Mouse (Mus musculus): ENCODE results near the gene Nubpl. TPM values are rescaled to one million over a fixed set of nuclear protein-coding genes. Genes with fewer than 3 reads are reported as not detected.

Nubpl gene
- total RNA-seq, 2 experiments from 2014 or later: 6.4 to 6.8 TPM

DNA sequence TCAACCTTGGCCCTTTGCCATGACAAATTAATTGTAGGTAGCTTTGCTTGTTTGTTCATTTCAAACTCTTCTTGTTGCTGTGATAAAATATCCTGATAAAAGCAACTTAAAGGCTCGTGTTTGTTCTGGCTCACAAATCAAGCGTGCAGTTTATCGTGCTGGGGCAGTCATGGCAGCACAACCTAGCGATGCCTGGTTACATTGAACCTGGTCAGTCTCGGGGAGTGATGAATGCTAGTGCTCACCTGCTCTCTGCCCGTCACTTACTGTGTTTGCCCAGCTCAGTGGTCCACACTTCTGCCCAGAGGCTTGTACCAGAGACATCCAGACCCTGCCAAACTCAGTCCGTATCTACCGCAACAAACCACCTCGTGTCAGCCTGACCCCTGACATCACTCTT is 149.9 kb downstream of the Nubpl start:
- no peak for DNase-seq

DNA sequence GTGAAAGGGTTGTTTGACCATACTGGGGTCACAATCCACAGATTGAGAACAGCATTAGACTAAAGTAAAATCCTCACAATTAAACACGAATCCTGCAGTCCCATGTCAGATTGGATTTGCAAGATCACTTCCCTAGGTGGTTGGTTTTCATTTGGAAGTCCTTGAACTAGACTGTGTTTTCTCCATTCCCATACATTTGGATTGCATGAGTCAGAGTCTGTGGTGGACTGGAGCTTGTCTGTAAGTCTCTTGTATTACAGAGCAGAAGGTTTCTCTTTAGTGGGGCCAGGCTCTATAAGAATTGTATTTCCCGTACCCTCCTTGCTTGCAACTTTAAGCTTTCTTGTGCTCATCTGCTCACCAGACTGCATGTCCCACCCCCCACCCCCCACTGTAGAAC is 151.0 kb downstream of the Nubpl start:
- DNase-seq: no peak

DNA sequence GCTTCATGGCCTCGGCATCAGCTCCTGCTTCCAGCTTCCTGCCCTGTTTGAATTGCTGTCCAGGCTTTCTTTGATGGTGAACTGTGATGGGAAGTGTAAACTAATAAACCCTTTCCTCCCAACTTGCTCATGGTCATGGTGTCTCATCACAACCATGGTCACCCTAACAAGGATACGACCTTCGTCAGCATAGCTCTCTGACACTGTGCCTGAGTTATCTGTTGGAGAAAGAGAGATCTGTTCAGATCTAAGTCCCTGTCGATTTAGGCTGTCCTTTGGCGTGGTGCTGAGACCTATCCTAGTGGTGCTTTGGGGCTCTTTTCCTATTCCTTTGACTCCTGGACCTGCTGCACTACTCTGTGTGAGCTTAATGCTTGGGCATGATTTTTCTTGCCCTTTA is 156.6 kb downstream of the Nubpl start:
- no peak for DNase-seq

DNA sequence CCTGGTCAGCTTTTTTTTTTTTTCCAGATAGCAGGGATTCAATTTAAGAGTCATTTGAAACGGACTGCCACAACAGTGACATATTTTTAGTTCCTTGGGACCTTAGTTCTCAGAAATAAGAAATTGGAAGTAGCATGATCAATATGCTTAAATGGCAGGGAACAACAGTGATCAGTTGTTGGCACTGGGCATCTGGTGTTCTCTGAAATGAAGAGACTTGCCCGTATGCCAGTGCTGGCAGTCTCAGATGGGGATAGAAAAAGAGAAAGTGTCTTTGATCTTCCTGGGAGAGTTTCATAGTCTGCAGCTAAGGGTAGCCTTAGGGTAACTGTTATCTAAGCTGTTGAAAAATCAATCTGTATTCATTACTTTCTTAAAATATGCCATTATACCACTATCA is 170.6 kb downstream of the Nubpl start:
- DNase-seq: no peak

DNA sequence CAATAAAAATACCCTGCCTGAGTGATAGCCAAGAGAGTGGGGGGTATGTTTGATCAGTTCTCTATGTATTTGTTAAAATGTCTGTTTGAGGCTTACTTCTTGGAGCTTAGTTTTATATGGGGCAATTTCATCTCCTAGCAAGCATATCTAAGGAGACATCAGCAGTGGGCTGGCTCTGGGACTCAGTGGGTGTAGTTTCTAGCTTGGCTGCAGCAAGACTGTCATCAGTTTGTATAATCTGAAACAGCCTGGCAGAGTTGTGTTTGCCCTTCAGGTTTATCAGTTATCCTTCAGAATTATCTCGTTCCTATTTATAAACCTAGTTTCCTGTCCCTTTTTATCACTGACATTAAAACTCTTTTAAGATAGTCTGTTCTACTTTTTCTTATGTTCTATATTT is 175.3 kb downstream of the Nubpl start:
- DNase-seq: no peak

DNA sequence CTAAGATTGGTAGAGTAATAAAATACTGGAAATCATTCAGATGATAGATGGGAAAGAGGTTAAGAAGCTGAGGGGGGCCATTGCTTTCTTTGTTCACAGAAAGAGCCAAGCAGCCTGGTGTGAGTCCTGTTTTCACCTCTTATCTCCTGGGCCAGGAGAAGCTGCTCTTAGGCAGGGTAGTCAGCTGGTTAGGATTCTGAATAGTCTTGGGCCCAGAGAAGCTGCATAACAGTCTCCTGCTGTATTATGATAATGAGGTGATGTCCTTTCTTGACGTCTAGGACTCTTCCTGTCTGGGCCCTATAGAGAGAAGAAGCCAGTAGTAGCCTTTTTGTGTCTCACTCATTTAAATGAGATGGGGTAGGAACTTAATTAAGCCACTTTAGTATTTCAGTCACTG is 178.8 kb downstream of the Nubpl start:
- DNase-seq: no peak

DNA sequence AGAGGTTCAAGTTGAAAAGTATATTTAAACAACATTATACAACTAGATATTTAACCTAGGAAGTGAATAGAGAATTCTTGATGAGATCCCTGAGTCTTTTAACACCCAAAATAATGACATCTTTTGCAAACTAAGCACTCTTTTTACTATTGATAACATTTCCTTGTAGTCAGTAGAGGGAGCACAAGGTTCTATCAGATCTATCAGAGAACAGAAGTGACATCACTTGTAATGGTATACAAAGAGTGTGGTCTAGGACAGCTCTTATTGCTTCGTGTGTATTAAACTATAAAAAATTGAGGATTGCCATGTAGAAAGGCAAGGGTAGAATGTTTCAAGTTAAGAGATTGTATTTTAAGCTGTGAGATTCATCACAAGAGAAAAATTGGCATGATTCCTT is 183.7 kb downstream of the Nubpl start:
- no peak for DNase-seq

DNA sequence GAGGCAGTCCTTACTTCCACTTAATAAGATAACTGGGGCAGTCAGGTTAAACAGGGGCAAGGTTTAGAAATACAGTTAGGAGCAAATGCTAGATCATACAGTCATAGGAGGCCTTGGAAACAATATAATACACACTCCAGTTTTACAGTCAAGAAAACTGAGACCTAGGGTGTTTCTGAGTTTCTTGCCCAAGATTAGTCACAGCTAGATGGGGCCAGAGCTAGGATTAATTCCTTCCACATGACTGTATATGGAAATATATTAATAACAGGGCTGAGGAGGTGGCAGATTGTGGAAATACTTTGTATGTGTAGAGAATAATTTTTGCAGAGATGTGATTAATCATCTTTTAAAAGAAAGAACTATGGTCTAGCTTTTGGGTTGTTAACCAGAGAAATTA is 186.9 kb downstream of the Nubpl start:
- no peak for DNase-seq

DNA sequence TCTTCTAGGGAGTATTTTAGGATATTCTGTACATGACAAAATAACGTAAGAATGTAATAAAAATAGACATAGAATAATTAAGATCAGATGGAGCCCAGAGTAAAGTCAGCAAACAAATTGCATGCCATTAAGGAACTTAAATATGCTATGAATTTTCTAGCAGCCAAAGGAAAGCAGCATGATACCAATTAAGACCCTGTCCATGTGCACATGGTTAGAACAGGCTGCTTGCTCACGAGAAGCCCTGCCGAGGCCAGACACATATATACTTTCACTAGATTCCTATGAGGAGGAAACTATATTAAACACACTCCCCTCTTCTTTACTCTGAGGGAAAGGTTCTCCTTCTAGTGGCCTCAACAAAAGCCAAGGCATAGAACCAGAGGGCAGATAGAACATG is 189.3 kb downstream of the Nubpl start:
- no peak for DNase-seq

DNA sequence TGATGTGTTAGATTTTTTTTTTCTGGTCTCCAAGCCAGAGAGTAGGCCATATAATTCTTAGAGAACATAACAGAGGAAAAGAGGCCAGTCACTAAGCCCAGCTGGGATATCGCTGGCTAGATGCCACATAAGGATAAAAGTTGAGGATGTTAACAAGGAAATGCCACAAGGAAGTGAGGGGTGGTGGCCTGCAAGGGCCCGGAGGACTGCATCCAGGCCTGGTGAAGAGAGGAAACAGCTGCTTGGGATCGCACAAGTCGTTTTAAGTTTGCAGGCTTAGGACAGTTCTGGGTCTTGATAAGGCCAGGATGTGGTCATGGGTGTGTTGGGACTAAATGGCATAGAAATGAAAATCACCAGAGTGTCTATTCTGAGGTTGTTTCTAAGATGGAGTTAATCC is 191.0 kb downstream of the Nubpl start:
- DNase-seq: peak; percentile 59

DNA sequence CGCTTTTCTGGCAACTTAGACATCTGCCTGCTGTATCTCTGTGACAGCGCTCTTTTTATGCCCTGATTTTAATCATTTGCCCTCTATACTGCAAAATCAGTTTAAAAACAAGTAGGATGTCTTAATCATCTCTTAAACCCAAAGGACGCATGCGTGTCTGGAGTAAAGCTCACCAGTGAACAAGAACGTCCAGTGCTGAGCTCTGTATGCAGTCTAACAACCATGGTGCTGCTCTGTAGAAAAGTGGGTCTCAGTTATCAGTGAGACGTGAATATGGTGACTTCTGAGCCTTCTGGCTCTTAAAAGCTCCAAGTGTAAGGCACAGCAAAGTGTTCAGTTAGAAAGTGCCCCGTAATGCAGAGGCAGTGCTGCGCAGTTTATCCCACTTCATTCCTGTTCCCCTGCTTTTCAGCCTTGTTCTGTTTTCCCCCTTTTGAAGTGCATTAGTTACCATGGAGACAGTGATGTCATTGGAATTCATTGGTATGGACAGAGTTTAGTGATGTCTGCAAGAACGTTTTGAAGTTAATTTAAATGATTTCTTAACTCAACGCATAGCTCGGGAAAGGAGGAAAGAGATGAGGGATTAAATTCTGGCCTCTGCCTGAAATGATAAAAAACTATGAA is 191.5 kb downstream of the Nubpl start:
- DNase-seq: no peak

DNA sequence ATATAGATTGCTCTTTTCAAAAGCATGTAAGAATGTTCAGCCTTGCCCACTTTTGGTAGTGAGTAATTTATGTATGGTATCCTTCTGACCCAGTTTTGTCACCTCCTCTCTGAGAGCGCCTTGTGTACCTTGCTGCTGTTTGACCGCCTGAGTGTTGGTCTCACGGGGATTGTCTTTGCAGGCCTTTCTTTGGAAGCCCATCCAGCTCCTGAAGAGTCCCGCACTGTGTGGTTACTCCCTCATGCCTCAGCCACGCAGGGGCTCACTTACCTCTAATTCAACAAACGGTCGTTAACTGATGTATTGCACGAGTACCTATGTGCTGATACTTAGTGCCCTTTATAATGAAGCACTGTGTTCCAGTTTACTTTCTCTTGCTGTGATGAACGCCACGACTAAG is 192.1 kb downstream of the Nubpl start:
- DNase-seq: no peak

DNA sequence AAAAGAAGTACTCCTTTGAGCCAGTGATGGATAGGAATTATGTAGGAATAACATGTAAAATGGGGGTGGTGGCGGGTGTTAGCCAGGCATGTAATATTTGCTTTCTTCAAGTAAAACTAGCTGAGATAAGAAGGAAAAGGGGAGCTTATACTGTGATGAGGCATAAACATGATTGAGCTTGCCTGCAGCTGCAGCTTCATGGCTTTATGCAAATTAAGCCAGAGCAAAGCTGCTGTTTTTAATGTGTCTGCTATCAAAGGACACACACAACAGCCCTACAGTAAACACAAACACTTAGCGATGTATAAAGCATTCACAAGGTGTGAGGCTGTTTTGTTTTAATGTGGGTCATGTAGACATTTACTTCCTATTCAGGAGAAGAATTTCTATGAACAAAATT is 196.4 kb downstream of the Nubpl start:
- no peak for DNase-seq

DNA sequence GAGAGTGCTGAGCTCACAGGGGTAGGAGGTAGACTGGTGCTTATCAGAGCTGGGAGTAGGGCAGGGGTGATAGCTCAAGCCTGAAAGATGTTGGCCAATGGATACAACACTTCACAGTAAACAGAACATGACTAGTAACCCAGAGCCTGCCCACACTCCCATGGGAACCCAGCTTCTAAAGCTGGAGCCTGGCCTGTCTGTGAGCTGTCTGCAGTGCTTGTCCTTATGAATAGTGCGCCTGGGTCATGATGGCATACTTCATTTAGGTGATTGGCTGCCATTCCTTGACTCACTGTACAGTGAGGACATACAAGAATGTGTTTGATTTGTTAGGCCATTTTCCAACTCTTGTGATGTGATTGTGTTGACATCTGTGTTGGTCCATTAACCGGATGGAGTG is 200.5 kb downstream of the Nubpl start:
- no peak for DNase-seq

DNA sequence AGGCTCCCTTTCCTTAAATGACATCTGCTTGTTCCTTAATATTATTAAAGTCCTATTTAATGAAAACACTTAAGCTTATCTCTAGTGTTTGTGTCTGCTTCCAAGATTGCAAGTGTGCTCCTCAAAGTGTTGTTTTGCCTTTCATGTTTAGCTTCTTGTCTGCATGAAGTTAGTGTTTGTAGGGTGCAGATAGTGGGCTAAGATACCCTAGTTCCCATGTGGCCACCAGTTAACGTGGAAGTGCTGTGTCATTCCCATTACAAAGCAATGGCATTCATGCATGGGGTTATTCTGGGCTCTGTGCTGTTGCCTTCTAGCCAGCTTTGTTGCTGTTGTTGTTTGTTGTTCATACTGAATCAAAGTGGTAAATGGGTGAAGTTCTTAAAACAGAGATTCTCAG is 201.1 kb downstream of the Nubpl start:
- no peak for DNase-seq

DNA sequence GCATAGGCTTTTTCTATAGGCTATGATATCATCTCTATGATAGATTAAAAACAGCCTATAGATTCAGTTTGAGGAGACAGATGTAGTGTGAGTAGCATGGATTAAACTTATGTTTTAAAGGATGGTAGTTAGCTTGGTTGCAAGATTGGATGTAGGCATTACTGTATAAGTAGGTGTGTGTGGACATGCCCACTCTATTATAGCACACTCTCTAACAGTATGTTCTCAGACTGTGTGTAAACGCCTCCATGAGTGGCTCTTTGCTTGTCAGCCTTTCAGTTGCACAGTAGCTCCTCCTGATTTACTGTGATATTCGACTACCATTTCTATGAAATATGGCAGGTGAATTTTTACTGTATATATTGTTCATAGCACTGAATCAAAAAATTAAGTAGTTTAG is 205.4 kb downstream of the Nubpl start:
- no peak for DNase-seq

DNA sequence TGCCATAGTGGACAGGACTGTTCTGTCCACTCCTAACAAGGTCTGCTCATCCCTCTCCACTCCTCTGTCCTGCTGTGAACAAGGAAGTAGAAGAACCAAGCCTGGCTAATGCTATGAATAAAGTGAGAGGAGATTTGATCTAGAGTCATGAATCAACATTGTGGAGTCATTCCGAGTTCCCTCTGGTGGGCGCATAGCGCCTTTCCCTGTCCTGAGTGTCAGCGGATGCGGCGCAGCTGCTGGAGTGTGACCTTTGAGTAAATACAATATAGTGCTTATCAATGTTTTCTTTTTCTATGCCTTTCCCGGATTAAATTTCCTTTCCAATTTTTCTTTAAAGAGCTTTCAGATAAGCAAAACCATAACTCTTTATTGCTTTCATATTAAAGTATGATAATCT is 208.8 kb downstream of the Nubpl start:
- DNase-seq: peak; percentile 21

DNA sequence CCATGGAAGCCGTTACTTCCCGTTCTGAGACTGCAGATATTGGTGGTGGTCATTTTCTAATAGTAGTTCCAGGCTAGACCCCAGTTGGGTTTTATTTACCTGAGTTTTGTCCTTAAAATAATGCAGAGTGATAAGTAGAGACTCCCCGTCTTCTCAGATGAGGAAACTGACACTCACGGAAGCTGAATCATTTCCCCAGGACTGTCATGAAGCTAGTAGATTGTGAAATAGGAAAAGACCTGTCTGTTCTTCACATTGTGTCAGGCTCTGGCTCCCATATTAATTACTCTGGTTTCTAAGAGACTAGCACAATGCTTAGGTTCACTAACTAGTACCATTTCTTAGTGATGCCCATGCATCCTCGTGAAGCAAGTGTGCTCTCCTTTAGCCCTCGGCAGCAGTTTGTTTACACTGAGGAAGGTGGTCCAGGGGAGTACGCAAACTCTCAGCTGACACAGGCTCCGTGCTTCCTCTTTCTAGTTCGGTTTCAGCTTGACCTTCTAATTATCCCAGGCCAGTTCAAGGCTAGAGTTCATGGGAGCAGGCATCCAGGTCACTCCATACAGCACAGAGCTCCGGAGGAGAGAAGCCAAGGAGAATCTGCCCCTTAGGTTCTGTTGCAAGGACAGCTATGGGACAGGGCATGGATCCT is 209.9 kb downstream of the Nubpl start:
- no peak for DNase-seq

DNA sequence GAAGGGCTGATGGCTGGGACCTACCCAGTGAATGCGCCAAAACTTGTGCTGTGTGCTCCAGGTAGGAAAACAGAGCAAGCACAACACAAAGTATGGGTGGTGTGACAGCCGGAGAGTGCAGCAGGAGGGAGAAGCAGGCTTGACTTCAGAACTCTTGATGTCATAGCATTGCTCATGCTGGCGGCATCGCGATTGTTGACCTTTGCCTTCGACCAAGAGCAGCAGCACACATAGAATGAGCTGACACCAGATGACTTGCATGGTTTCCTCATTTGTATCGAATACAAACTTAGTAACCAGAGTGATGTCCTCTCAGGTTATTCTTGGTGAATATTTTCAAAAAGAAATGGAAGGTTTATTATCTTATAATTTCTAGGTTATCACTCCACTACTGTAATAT is 211.1 kb downstream of the Nubpl start:
- no peak for DNase-seq

DNA sequence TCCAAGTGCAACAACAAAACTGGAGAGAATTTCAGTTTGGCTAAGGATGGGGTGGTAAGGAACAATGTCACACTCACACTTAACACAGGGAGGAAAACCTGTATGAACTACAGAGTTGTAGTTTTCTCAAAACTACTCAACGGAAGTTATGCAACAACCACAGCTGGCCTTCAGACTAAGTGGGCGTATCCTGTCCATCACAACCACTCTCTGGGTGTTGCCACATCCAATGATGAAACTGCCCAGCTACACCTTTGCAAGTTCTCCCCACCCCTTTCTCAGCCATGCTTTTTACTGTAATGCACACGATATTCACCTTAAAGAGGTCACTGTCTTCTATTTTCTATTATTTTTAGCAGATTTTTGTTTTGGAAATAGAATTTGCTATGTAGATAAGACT is 217.3 kb downstream of the Nubpl start:
- no peak for DNase-seq

DNA sequence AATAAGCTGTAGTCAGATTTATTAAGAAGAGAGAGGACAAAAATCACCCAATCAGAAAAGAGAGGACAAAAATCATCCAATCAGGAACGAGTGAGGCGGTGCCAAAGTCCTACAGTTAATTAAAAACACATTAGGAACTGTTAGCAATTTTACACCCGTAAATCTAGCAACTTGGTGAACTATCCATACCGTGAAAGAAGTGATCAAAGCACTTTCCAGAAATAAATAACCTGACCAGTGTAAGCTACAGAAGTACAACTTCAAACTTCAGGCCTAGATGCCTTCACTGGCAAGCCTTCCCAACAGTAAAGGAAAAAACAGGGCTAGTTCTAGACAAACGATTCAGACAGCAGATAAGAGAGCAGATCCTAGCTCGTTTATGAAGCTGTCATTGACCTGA is 220.1 kb downstream of the Nubpl start:
- no peak for DNase-seq

DNA sequence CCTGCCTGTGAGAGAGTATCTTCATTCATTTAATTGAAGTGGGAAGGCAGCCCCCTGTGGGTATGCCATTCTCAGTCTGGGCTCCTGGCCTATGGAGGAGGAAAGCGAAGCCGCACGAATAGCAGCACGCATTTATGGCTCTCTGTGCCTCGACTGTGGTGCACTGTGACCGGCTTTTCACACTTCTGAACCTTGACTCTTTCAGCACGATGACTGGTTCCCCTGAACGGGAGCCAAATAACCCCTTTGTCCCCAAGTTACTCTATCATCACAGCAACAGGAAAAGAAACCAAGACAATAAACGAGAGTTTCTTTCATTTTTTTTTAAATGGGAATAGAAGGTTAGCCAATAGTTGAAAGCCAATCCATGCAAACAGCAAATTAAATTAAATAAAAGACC is 220.9 kb downstream of the Nubpl start:
- no peak for DNase-seq

DNA sequence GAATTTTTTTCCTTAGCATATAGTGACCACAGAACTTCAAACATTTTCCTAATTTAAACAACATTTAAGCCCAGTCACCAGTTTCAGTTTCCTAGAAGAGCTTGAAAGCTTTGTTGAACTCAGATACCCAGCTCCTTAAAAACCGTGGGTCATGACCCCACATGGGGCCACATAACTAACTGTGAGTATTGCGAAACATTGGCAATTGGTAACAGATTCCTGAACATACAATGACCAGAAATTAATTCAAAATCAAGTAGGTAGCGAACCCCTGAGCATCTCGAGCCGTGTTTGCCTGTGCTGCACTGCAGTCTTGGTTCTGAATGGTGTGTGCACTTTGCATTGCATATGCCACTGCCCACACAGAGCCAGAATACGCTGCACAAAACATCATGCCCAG is 221.6 kb downstream of the Nubpl start:
- DNase-seq: no peak

DNA sequence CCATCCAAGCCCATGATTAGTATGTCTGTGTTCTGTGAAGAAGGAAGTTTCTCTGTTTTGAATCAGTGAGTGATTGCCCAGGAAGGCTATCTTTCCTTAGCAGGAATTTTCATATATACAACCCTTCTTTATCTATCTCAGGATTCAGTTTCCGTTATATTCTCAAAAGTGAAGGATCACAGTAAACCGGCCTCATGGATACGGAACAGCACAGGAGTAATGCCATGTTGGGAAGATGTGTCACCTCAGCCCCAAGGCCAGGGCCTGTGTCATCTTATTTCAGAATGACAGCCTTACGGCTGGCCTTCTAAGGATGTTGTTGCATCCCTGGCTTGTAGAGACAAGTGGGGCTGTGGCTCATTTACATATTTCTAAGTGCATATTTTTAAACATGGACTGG is 231.0 kb downstream of the Nubpl start:
- no peak for DNase-seq

Measured in heart, postnatal 4 days (tissue).